10 mouse cellular contexts compared by ENCODE assay signal in the genomic region with DNA sequence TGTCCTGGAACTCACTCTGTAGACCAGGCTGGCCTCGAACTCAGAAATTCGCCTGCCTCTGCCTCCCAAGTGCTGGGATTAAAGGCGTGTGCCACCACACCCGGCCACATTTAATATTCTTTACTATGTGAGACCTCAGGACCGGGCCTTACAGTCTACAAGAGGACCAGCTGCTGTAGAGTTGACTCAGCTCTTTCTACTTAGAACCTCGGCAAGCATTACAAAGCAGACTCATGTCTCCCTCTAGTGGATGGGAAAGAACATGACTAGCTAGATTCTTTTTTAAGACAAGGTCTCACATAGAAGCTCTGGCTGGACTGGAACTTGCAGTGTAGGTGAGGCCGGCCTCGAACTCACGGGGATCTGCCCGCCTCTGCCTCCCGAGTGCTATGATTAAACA. TPM values are rescaled to one million over a fixed set of nuclear protein-coding genes. Genes with fewer than 3 reads are reported as not detected.
DNase-seq lines count a peak whose midpoint lies in the region; ATAC-seq and TF ChIP-seq lines count a peak whose summit lies in the region.
"Had no signal": no experiment of that assay in that cellular context is flagged by ENCODE, and none has a peak within 500 bp of the region (broad histone marks: within the 10 kb centered on the region; RNA-seq: fewer than 3 reads in every experiment).

No protein-coding gene starts in this region.

- DNase-seq in layer of hippocampus, adult 11-12 months (ENCODE audit: low spot score) = peak; percentile 28
- DNase-seq in layer of hippocampus, postnatal 36 days = no peak
- DNase-seq in ES-E14 (ENCODE audit: low read depth, low spot score) = no peak
- peak; percentile 29 to 56 for DNase-seq in cerebellum, adult 2 months
- peak; percentile 68 for DNase-seq in skeletal muscle tissue, adult 2 months (ENCODE audit: low read depth, low spot score)
- no peak for DNase-seq in frontal cortex, postnatal 25 days (ENCODE audit: low spot score in 2 of 2)

- in situ Hi-C loops in ES-E14 (cut with MboI; ENCODE audit: low sequenced_read_pairs in 2 of 2, unreplicated experiment in 2 of 2) = loop anchor here (5.0 to 25.0 kb wide), 4 partner anchors 176 to 404 kb away; no protein-coding TSS in a partner anchor

- H3K27me3 ChIP-seq in cerebellum, adult 2 months (ENCODE audit: control insufficient read depth, insufficient read depth, low read length) = no peaks in the 10 kb centered on the region
- H3K27me3 ChIP-seq in hindbrain, embryonic 12.5 days = peaks cover 10% of the 10 kb centered on the region
- H3K27me3 ChIP-seq in liver, embryonic 12.5 days (replicated peaks) = 0 out of 2 replicates have a peak, but pooled peaks cover 5% of the 10 kb centered on the region
- H3K27me3 ChIP-seq: liver, embryonic 15.5 days had no signal

- peaks cover 0 to 2% of the 10 kb centered on the region in 2 experiments; a peak in 1 of 4 replicates for H3K4me1 ChIP-seq in ES-E14 (ENCODE audit: control insufficient read depth in 2 of 2, insufficient read depth in 2 of 2, low read length in 2 of 2, poor library complexity in 1 of 2)
- H3K4me1 ChIP-seq in cerebellum, adult 2 months (ENCODE audit: control insufficient read depth, insufficient read depth, low read length) = no peaks in the 10 kb centered on the region
- H3K4me1 ChIP-seq in hindbrain, embryonic 12.5 days = peaks cover 3% of the 10 kb centered on the region; the same call in 1 of the 2 replicates
- H3K4me1 ChIP-seq in liver, embryonic 12.5 days = peaks cover 9% of the 10 kb centered on the region

- peak; percentile 65; the same call in 1 of the 2 replicates for TF ChIP-seq CTCF in cerebellum, adult 2 months (IDR thresholded peaks at IDR 0.05; ENCODE audit: borderline replicate concordance, insufficient read depth, low read depth, low read length)

- no peak overlapping the region for H3K4me2 ChIP-seq in hindbrain, embryonic 12.5 days (replicated peaks)
- no peak overlapping the region for H3K4me2 ChIP-seq in liver, embryonic 12.5 days
- H3K4me2 ChIP-seq: embryonic facial prominence, embryonic 13.5 days; liver, embryonic 15.5 days had no signal

- H3K4me3 ChIP-seq in ES-E14 (ENCODE audit: insufficient read depth in 1 of 2, low read depth in 1 of 2, low read length in 2 of 2, poor library complexity in 1 of 2, severe bottlenecking in 1 of 2) = no peak overlapping the region
- H3K4me3 ChIP-seq in cerebellum, adult 2 months (replicated peaks; ENCODE audit: insufficient read depth, low read depth, low read length) = no peak overlapping the region
- H3K4me3 ChIP-seq in hindbrain, embryonic 12.5 days = no peak overlapping the region
- H3K4me3 ChIP-seq in liver, embryonic 12.5 days = no peak overlapping the region
- H3K4me3 ChIP-seq: embryonic facial prominence, embryonic 13.5 days; liver, embryonic 15.5 days had no signal

- 38% methylated on average over 11 of the region's 11 CpGs for whole genome bisulfite sequencing in cerebellum, adult 2 months
- 46% methylated on average over 11 of the region's 11 CpGs for WGBS in hindbrain, embryonic 12.5 days
- WGBS in liver, embryonic 12.5 days (ENCODE audit: insufficient replicate concordance) = 22% methylated on average over 11 of the region's 11 CpGs

- H3K9ac ChIP-seq in ES-E14 (ENCODE audit: insufficient read depth, low read depth, low read length, poor library complexity, severe bottlenecking) = no peak overlapping the region
- no peak overlapping the region for H3K9ac ChIP-seq in hindbrain, embryonic 12.5 days
- H3K9ac ChIP-seq in liver, embryonic 12.5 days = no peak overlapping the region
- H3K9ac ChIP-seq: embryonic facial prominence, embryonic 13.5 days; liver, embryonic 15.5 days had no signal

- H3K9me3 ChIP-seq in ES-E14 (ENCODE audit: control insufficient read depth, insufficient read depth, low read depth, low read length) = no peaks in the 10 kb centered on the region
- H3K9me3 ChIP-seq in hindbrain, embryonic 12.5 days (replicated peaks) = no peaks in the 10 kb centered on the region
- 0 out of 2 replicates have a peak, but pooled peaks cover 8% of the 10 kb centered on the region for H3K9me3 ChIP-seq in liver, embryonic 12.5 days (replicated peaks)
- H3K9me3 ChIP-seq: embryonic facial prominence, embryonic 13.5 days; liver, embryonic 15.5 days had no signal

- H3K36me3 ChIP-seq in ES-E14 (ENCODE audit: control insufficient read depth, insufficient read depth, low read length, poor library complexity, severe bottlenecking) = no peaks in the 10 kb centered on the region
- H3K36me3 ChIP-seq in hindbrain, embryonic 12.5 days = no peaks in the 10 kb centered on the region
- H3K36me3 ChIP-seq in liver, embryonic 12.5 days = no peaks in the 10 kb centered on the region
- H3K36me3 ChIP-seq: embryonic facial prominence, embryonic 13.5 days; liver, embryonic 15.5 days had no signal

- ATAC-seq in hindbrain, embryonic 12.5 days (ENCODE audit: low FRiP score) = peak; percentile 50; the same call in 1 of the 2 replicates
- ATAC-seq in liver, embryonic 12.5 days = 0 out of 2 replicates have a peak, but pooled peaks have one; percentile 40

- no peak for TF ChIP-seq POLR2A in cerebellum, adult 2 months (IDR thresholded peaks at IDR 0.05; ENCODE audit: borderline replicate concordance, insufficient read depth, low read length)

- no peak overlapping the region for H3K27ac ChIP-seq in ES-E14 (ENCODE audit: insufficient read depth, low read depth, low read length, poor library complexity, severe bottlenecking)
- H3K27ac ChIP-seq in cerebellum, adult 2 months (ENCODE audit: insufficient read depth, low read length) = no peak overlapping the region
- no peak overlapping the region for H3K27ac ChIP-seq in hindbrain, embryonic 12.5 days
- H3K27ac ChIP-seq in liver, embryonic 12.5 days = no peak overlapping the region
- H3K27ac ChIP-seq: embryonic facial prominence, embryonic 13.5 days; liver, embryonic 15.5 days had no signal

TF ChIP-seq in ES-E14, 5 proteins besides CTCF, POLR2A, EP300 and RAD21:
- TF ChIP-seq ZC3H11A (IDR thresholded peaks at IDR 0.05; ENCODE audit: borderline replicate concordance, low read depth, low read length) = peak; percentile 87; the same call in 1 of the 2 replicates
- TF ChIP-seq ZNF384 (IDR thresholded peaks at IDR 0.05; ENCODE audit: low read depth, low read length) = no peak
- TF ChIP-seq MAFK (IDR thresholded peaks at IDR 0.05; ENCODE audit: insufficient read depth, low read depth, low read length) = peak; percentile 99
- no peak for TF ChIP-seq HCFC1 (IDR thresholded peaks at IDR 0.05; ENCODE audit: borderline replicate concordance, insufficient read depth, low read length)
- no peak for TF ChIP-seq CHD2 (IDR thresholded peaks at IDR 0.05; ENCODE audit: low read depth, low read length)

RNA-seq across cellular contexts. Expression of a gene that starts 13.9 kb away (rescaled TPM):
- total RNA-seq in layer of hippocampus, postnatal 36 days (2021) = under 1 TPM; 0.13 to 0.25 TPM
- 0.16 and 0.22 TPM in 2 replicates for total RNA-seq in ES-E14 (2012; rRNA removed)
- polyA plus RNA-seq in cerebellum, adult 2 months (2012; rRNA removed) = 0.07 and 0.10 TPM in 2 replicates
- polyA plus RNA-seq in hindbrain, embryonic 12.5 days (2016; fragmentation: Nextera tagmentation; extraction: Ambion mirVana) = 0.22 and 0.47 TPM in 2 replicates
- polyA plus RNA-seq in liver, embryonic 12.5 days (2016; fragmentation: Nextera tagmentation; extraction: Ambion mirVana) = 0.11 and 0.14 TPM in 2 replicates

RNA-seq across cellular contexts. Expression of a gene that starts 55.6 kb away (rescaled TPM):
- not detected for total RNA-seq in layer of hippocampus, postnatal 36 days (2021)
- 1.8 and 2.0 TPM in 2 replicates for total RNA-seq in ES-E14 (2012; rRNA removed)
- not detected in 2 replicates for polyA plus RNA-seq in cerebellum, adult 2 months (2012; rRNA removed)
- not detected in 2 replicates for polyA plus RNA-seq in hindbrain, embryonic 12.5 days (2016; fragmentation: Nextera tagmentation; extraction: Ambion mirVana)
- polyA plus RNA-seq in liver, embryonic 12.5 days (2016; fragmentation: Nextera tagmentation; extraction: Ambion mirVana) = 0.25 TPM in 1 of 2 replicates, not detected in the other
- polyA plus RNA-seq: embryonic facial prominence, embryonic 13.5 days had no signal

Comparison
In these comparisons a context has a peak if more than half of its experiments do, and no peak if none do; other contexts are left out.
1. DNase-seq: peak in layer of hippocampus, adult 11-12 months (single experiment), cerebellum, adult 2 months (2 of 2) and skeletal muscle tissue, adult 2 months (single experiment); none in layer of hippocampus, postnatal 36 days (0 of 2), ES-E14 (single experiment) and frontal cortex, postnatal 25 days (0 of 2).